Mouse (Mus musculus): ENCODE measurements around the gene Man1a.

- TF ChIP-seq CTCF (IDR thresholded peaks at IDR 0.05; ENCODE audit: low read depth) (no peak), EP300 (IDR thresholded peaks at IDR 0.05; ENCODE audit: low read depth) (no peak)
Observed at GRCm38 (mm10) chr10:53994591-53994990, 81.8 kb downstream of the Man1a start.

Data from heart, postnatal 0 days (tissue).